Mouse (Mus musculus): Measurements from ENCODE around the gene Wasf2.
A peak's percentile ranks its signal among the peaks of the same experiment; 100 is the strongest.

Gene Wasf2

DNA sequence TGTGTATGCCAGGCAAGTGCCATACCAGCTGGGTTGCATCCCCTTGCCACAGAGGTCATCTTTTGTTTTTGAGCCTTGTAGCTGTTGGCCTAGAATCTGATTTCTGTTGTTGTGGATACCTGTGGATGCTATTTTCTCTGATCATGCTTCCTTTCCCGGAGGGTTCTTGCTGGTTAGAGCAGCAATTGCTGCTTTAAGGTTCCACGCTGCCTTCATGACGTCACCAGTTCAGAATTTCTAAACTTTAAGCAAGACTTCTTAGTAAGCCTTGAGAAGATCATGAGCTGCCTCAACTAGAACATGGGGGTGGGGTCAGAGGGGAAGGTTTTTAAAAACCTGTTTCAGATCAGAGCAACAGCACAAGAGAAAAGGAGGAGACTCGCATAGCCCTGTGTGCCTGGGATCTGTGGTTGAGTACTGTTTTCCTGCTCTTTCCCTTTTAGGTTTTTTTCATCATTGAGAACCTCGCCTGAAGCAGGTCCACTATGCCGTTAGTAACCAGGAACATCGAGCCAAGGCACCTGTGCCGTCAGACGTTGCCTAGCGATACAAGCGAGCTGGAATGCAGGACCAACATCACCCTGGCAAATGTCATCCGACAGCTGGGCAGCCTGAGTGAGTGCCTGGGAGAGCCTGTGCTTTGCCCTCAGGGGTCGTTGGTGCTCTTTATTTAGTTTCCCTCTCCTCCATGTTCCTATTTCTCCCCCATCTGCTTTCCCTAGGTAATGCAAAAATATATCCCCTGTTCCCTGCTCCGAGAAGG is 45.9 kb downstream of the Wasf2 start:
- DNase-seq (ENCODE audit: low spot score): no peak

DNA sequence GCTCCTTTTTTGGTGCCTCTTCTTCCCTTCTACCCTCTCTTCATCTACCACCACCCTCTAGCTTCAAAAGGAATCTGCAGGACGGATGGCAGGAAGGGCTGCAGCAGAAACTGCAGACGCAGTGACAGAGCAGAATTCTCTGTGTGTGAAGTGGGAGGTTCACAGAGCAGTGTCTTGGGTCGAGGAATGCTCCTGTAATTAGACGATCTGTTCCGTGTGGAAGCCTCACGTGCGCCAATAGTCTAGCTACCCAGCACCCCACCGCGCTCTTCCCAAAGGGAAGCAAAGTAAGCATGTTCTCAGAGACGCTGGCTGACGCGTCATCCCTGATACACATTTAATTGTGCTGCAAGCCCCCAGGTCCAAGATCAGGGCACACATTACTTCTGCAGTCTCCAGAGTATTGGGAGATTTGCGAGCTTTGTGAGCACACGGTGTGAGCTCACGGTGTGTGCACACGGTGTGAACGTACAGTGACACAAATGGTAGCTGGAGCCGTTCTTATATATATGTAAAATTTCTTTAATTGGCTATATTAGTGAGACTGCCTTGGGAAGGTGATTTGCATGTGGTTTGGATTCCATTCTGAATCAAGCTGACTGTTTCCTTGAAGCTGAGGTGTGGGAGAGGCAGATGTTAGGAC is 46.6 kb downstream of the Wasf2 start:
- no peak for DNase-seq (ENCODE audit: low spot score)

DNA sequence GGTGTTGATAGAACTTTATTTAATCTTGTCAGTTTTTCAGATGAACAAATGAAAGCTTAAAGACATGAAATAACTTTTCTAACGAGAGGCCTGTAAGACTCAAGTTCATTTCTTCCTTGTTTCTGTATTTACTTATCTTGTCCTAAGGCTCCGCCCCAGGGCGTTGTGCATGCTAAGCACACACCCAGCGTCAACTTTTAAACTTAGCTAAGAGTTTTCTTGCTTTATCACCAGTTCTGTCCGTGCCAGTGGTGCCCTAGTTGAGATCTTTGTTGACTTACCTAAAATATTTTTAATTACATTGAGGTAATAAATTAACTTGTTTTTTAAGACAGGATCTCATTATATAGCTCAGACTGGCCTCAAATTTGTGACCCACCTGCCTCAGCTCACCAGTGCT is 48.0 kb downstream of the Wasf2 start:
- DNase-seq (ENCODE audit: low spot score): no peak

DNA sequence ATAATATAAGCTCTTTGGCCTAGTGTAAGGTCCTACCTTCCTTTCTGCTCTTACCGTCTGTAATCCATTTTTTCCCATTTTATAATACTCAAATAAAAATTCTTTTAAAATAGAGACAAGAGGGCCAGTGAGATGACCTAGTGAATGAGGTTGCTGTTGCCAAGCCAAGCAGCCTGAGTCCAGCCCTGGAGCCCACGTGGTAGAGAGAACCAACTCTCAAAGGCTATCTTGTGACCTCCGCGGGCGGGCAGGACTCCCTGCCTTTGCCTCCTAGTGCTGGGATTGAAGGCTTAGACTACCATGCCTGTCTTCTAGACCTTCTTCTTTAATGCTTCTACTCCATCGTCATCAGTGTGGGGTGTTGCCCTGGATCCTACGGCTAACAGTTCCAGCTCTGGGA is 49.0 kb downstream of the Wasf2 start:
- no peak for DNase-seq (ENCODE audit: low spot score)

DNA sequence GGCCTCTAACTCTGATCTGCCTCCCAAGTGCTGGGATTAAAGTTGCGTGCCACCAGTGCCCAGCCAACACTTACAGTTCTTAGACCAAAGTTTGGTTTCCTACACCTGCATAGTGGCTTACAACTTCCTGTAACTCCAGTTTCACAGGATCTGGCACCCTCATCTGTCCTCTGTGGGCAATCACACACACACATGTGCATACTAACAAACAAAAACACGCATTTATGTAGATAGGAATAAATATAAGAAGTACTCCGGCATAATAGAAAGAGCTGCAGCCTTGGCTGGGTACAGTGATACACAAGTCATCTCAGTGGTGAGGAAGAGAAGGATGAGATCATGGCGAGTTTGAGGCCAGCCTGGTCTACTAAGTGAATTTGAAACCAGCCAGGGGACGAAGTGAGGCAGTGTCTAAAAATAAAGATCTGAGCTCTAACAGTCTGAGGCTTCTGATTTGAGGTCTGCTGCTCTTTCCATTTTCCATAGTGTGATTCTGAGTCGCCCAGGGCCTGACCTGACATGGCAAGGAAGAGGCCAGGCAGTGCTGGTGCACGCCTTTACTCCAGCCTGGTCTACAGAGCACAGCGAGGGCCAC is 52.2 kb downstream of the Wasf2 start:
- no peak for DNase-seq (ENCODE audit: low spot score)

DNA sequence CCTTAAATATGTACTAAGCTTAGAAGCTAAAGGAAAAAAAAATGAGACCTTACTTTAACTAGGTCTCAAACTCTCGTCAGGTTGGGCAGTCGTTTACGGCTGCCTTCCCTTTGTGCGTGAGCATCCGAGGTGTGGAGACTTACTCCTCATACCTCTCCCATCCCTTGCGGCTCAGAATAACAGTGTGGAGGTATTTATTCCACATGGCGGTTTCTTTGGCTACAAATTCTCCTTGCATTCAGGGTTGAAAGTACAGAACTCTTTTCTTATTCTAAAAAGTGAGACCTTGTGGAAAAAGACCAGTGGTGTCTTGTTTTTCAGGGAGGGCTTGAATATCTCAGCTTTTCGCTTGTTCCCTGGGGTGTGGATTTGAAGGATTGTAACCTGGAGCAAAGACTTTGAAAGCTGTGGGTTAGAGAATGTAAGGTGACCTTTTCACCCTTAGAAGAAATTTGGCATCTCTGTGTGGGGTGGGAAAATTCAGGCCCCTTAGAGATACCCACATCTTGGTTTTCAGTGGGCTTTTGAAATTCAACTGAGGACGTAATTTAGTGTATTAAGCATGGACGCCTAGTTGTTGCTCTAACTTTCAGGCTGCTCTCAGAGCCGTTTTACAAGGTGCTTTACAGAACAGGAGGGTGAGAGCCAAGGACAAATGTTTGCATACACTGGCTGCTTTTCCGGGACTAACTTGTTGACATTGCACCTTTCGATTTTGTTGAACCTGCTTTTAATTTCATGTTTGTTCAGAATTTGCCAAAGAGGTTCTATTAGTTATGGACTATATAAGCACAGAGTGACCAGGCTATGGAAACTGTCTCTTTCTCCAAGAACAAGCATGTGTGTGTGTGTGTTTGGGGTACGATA is 54.0 kb downstream of the Wasf2 start:
- DNase-seq (ENCODE audit: low spot score): no peak

DNA sequence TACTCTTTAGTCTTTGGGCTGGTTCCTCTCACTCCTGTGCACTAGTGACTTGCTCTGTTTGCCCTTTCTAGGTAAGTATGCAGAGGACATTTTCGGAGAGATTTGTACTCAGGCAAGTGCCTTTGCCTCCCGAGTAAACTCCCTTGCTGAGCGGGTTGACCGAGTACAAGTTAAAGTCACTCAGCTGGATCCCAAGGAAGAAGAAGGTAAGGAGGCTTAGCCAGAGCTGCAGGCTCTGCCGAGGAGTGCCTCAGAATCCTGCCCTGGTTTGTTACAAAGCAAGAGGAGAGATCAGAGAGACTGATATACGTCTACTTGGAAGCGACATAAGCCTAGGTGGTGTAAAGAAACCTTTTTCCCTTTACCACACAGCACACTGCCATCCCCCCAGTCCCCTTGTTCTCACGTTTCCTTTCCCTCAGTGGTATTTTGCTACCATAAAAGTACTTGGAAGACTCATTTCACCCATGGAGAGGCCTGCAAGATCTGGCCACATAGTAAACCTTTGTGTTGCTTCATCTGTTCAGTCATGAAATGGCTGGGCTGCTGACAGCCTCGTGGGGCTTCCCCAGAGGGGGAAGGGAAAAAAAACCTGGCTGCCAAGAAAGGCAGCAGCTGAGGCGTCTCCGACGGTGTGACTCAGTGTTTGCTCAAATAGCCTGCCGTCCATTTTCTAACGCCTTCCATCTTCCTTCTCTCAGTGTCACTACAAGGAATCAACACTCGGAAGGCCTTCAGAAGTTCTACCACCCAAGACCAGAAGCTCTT is 54.8 kb downstream of the Wasf2 start:
- peak; percentile 81 for DNase-seq (ENCODE audit: low spot score)

DNA sequence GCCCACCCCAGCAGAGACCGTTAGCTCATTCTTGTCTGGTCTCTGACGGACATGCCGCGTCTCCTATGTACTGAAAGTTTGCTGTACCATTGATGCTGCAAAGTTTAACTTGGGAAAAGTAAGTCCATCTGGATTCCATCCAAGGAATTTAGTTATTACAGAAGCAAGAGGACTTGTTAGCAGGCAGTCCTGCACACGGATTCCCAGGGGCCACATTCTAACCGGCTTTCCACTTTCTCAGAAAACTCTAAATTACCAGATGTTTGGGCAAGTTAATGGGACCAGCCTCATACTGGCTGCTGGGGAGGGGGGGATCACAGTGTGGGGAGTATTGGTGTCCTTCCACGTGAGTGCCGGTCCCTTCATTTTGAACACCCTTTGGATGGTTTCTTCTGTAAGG is 55.6 kb downstream of the Wasf2 start:
- DNase-seq (ENCODE audit: low spot score): no peak

DNA sequence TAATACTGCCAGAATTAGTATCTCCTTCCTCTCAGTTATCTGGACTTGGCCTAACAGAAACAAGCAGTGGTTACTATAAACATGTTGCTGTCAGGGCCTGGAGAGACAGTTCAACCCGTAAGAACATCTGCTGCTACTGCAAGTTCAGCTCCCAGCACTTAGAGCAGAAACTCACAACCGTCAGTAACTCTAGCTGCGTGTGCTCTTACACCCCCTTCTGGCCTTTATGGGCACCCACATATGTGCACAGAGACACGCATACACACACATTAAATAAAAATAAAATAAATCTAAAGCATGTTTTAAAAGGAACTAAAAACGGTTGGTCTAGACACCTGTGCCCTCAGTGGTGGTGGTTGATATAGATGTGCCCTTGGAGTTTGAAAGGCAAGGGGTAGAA is 56.6 kb downstream of the Wasf2 start:
- no peak for DNase-seq (ENCODE audit: low spot score)

DNA sequence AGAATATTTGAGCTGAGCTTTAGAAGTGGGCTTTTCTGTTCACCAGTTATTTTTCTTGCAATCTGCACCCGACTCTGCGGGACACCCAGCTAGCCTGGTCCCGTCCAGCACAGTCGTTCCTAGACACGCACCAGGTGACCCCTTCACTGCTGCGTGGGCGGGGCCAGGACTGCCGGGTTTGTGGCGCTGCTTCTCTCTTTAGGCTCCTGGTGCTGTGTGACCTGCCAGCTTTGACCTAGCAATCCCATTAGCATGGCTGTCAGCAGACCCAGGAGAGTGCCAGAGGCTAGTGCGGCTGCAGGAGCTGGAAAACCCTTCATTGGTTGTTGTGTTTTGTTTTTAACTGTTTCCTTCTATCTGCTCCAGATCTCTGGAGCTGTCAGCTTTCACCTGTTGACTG is 59.1 kb downstream of the Wasf2 start:
- DNase-seq (ENCODE audit: low spot score): no peak

DNA sequence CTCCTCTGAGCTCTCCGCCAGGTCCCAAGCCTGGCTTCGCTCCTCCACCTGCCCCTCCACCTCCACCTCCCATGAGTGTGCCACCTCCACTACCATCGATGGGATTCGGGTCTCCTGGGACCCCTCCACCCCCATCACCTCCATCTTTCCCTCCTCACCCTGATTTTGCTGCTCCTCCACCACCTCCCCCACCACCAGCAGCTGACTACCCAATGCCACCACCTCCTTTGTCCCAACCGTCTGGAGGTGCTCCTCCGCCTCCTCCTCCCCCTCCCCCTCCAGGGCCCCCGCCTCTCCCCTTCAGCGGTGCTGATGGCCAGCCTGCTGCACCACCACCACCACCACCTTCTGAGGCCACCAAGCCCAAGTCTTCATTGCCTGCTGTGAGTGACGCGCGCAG is 64.2 kb downstream of the Wasf2 start:
- no peak for DNase-seq (ENCODE audit: low spot score)

DNA sequence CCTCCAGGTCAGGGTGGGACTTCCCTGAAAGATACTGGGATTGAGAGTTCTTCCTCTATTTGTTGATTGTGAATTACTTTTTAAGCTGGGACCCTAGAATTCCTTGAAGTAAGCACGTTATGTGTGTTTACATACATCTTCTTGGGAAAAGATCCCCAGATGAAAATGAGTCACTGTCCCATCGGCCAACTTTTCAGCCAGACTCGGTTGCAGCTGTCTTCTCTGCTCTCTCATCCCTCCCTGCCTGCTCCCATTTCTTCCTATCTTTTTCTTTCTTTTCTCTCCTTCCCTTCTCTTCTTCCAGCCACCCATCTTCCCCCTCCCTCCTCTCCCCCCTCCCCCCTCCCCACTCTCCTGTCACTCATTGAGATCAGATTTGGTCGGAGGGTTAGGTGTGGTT is 64.7 kb downstream of the Wasf2 start:
- DNase-seq (ENCODE audit: low spot score): no peak

DNA sequence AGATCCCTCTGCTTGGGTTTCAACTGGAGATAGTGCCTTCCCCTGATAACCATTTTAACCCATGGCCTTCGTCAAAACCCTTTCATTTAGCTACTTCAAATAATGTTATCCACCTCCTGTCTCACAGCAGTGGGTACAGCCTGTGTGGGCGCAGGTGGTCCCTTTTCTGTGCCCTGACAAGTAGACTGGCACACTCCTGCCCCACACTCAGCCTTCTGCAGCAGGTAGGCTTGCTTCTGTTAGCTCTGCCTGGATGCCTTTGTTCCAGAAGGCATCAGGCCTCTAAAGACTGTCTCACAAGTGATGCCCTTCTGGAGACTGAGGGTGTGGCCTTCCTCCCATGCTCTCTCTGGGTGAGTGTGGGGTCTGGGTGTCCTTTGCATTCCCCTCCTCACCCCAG is 65.8 kb downstream of the Wasf2 start:
- no peak for DNase-seq (ENCODE audit: low spot score)

DNA sequence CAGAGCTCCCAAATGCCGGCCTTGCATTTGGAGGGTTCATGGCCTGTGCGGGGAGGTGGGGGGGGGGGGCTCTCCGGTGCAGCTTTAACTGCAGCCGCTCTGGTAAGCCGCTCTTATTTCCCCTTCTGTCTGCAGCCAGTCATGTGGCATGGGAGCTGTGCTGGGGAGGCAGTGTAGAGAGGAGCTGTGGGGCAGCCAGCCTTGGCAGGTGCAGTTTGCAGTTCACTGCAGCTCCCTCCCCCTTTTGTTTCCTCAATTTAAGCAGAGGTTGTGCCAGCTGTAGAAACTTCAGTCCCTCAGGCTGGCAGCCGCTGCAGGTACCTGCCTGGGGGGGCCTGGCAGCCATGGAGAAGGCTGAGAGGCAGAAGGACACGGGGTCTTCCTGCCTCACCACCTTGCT is 66.5 kb downstream of the Wasf2 start:
- DNase-seq (ENCODE audit: low spot score): no peak

DNA sequence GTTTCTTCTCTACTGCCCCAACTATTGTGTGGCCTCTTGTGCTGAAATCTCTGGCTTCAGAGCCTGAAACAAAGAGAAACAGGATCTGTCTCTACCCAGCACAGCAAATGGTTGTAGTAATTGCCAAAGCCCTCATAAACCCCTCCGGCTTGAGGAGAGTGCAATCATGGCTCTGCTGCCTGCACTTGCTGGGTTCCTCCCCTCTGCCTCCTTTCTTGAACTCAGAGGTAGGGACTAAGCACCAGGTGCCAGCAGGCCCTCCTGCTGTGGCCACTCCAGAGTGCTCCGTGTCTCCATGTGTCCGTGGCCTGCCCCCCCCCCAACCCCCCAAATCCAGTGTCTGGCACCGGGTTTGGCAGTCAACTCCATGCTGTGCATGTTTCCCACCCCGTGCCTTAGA is 67.0 kb downstream of the Wasf2 start:
- DNase-seq (ENCODE audit: low spot score): no peak

DNA sequence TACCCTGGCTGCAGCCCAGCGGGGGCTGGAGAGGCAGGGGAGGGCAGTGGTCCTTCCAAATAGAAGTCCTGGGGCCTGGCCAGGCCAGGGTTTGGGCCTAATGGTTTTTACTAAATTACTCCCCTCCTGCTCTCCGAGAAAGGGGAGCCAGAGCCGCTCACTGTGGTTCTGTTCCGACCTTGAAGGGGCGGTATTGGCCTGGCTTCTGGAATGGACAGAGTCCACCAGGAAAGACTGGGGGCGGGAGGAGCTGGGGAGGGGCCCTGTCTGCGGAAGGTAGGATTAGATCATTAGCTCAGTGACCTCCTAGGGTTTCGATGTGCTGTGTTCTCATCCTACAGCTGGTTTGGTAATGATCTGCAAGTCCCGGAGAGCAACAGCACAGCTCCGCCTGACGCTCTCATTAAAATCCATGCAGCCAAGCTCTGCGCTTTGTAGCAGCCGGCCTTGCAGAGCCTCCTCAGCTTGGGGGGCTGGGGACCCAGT is 67.5 kb downstream of the Wasf2 start:
- DNase-seq (ENCODE audit: low spot score): no peak

DNA sequence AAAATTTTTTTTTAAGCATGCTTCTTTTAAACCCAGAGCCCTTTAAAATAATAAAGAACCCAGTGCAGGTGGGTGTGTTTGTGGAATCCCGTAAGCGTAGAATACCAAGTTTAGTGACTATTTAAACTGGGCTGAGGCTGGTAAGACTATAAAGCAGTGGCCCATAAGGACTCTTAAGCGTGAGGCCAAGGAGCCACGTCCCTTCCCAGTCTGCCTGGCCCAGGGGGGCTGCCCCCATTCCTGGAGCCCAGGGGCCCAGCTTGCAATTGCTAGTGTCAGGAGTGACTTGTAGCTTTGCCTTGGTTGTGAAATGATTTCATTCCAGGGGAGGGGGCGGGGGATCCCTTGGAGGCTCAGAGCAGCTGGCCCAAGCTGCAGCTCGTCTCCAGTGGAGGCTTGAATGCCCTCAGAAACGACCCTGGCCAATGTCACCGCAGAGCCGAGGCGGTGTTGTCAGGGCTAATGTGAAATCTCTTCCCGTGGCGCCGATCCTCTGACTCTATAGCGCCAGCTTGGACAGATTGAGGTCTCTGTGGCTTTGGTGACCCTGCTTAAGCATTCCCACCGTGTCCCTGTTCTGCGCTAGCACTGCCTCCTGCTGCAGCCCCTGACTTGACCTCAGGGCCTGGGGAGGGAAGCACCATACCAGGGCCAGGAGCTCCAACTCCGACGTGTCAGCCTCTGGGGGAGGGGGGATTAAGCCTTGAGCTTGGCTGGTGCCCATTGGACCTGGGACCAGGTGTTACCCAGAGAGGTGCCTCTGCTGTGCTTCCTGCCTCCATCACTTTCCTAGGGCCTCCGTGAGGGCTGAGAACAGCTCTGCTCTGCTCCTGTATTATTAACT is 68.3 kb downstream of the Wasf2 start:
- no peak for DNase-seq (ENCODE audit: low spot score)

DNA sequence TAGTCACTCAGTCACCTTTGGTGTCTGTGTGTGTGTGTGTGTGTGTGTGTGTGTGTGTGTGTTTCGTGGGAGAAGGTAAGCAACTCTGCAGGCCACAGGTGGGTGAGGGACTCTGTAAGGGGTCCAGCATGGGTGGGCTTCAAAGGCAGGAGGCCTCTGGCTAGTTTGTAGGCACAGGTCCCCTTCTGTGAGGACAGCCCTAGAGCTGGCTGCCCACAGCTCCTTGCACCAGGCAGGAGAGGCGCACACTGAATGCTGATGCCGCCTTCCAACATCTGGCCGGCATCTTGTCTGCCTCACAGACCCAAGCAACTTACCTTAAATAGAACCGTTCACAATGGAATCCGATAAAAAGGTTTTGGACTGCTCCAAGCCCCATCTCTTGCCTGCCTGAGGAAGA is 69.4 kb downstream of the Wasf2 start:
- no peak for DNase-seq (ENCODE audit: low spot score)

DNA sequence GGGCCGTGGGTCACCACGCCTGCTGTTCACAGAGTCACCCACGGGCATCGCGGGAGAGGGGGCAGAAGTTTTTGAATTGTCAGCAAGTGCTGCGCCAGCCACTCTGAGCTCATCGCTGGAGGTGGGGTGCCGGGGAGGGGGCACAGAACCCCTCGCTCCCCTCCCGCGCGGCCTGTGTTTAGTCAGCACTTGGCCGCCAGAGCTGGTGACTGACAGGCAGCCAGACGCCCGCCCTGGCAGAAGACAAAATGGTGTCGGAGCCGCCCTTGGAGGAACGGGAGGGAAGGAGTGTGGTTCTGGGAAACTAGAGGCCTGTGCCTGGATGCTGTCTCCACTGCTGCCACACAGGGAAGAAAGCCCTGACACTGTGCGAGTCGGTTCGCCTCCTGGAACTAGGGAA is 70.0 kb downstream of the Wasf2 start:
- DNase-seq (ENCODE audit: low spot score): peak; percentile 59

DNA sequence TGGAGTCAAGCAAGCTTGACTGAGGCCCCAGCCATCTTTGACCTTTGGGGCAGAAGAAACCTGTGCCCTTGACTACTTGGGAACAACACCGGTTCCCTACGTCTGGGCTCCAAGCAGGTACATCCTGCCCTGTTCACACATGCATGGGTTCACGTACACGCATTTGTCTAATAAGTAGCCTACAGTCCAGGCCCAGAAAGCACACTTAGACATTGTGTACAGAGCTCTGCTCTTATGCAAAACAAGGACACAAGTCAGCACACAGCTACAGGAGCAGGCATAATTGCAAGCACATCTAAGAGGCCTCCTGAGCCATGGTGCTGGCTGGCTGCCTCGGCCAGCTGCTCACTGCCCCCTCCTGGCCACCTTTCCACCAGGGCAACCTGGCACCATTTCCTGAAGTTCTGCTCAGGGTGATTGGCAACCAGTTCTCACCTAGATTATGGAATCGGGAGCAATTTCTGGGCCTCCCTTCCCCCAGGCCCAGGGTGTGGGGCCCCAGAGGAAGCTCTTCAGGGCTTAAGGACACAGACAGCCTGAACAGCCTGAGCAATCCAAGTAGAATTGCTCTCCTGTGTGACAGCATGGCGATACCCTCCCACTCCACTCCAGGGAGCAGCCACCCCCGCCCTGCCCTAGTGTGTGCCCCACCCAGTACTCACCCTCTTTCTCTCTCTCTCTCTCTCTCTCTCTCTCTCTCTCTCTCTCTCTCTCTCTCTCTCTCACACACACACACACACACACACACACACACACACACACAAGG is 70.9 kb downstream of the Wasf2 start:
- peak; percentile 79 for DNase-seq (ENCODE audit: low spot score)
